Mouse (Mus musculus) left cerebral cortex, adult 11 months (tissue): ENCODE data around the gene Mageb18.
"Not testable (repeated sequence)": the region's sequence is repeated elsewhere in the genome, so short reads cannot be mapped to it uniquely, and the experiment has no call there.

Source experiments
- DNase-seq: peaks from one replicate; pipeline ENCODE4 v3.0.0; 2022; ENCODE audit warnings: low spot score

The Mageb18 gene

GRCm38 (mm10) chrX:92599472-92599871 is at the start of gene Mageb18:
Gene Mageb18 (minus strand): TSS chrX:92599572.
- no peak for DNase-seq

GRCm38 (mm10) chrX:92612788-92613187 is 13.4 kb upstream of the Mageb18 start:
- DNase-seq, result no peak

GRCm38 (mm10) chrX:92610466-92610865 is 11.1 kb upstream of the Mageb18 start:
- no peak for DNase-seq

DNA sequence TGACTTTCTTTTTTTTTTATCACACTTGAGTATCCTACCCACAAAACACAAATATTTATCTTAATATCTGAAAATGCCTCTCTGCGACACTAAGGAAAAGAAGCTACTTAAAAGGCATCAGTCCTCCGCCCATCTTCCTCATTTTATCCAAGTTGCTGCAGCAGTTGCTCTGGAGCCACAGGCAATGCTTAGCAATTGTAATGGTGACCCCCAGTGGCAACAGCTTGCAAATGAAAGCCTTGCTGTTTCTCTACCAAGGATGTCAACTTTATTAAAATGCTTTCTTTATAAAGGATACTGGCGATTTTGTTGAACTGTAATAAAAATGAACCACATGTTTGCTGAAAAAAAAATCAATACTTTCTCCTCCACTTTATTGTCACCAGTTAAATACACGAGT is 2.0 kb downstream of the Mageb18 start:
- no peak for DNase-seq

DNA sequence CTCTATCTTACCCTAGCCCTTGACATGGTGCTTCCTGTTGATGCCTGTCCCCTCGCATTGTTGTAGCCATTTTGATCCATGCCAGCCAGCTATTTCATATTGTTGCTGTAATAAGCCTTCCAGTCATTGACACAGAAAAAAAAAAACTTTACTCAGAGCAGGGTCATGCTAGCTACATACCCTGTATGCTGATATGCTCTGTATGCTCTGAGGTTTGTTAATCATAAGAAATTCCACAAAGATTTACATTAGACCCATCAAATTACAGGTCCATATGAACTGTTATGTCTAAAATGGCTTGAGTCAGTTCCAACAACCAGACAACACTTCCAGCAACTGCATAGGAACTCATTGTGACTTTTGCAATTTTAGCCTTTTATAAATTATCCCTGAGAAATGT is 71.5 kb downstream of the Mageb18 start:
- DNase-seq, result no peak

DNA sequence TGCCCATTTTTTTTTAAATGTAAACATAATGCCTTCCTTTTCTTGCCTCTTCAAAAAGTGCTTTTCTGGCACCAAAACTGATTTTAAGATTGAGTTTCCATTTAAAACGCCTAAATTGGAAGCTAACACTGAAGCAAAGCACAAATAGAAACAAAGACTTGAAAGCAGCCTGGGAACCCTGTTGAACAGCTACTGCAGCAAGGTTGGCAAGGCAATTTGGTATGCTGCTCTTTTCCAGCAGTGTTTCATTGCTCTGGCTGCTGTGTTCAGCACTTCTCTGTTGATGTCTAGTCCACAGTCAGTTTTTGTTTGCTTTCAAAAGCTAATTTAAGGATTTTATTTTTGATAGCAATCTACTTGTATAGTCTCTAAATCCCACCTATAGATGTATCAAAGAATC is 101.1 kb downstream of the Mageb18 start:
- no peak for DNase-seq

- DNase-seq, result not testable (repeated sequence)
These were observed 109.7 kb downstream of the Mageb18 start, which contains the start of gene Gm5941 for GRCm38 (mm10) chrX:92489649-92490048. Gene Gm5941 (plus strand): TSS chrX:92489949.

GRCm38 (mm10) chrX:92464773-92465172 is 134.6 kb downstream of the Mageb18 start:
- DNase-seq, result no peak

DNA sequence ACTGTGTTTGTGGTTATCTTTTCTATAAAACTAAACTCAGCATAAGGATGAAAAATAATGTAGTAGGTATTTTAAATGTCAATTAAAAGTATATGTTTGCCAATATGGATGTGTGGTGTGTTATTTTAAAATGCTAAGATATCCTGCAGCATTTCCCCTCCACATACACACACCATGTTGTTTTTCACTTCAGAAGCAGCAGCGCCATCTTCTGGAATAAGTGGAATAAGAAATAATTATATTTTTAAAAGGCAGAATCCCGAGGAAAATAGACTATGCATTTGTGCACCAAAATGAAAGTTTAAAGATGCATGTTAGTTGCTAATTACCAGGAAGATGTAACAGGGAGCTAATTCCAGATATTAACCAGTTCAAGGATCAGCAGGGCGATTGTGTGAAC is 138.9 kb downstream of the Mageb18 start:
- DNase-seq, result no peak

DNA sequence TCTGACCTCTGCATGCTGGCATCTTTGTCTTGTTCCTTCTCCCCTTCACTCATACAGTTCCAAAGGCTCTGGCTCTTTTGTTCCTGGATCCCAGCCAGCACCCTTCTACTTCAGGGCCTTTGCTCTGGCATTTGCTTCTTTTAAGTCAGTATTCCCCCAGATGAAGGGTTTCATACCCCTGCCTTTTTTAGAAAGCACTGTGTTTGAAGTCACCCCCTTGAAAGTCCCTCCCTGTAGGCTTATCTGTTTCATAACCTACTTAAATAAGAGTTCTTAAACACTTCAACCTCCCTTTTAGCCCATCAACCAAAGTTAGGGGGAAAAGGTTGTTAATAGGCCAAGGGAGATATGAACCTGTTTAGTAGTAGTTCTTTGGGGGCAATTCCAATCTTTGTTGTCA is 212.0 kb downstream of the Mageb18 start:
- no peak for DNase-seq

GRCm38 (mm10) chrX:92342924-92343323 is 256.4 kb downstream of the Mageb18 start:
- no peak for DNase-seq

DNA sequence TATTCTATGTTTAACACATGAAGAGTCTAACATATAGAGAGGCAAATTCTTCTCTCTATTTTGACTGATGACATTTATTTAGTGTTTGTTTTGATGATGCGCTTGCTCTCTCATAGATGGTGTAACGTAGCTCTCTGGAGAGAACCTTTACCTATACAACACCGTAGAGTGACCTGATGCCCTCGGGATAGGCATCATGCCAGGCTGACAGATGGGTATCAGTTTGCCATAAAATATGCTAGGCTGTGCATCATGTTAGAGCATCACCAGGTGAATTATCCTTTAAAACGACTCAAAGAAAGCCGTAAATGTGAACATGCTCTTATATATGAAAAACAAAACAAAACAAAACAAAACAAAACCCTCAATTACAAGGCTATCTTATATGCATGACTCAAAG is 258.5 kb downstream of the Mageb18 start:
- no peak for DNase-seq

DNA sequence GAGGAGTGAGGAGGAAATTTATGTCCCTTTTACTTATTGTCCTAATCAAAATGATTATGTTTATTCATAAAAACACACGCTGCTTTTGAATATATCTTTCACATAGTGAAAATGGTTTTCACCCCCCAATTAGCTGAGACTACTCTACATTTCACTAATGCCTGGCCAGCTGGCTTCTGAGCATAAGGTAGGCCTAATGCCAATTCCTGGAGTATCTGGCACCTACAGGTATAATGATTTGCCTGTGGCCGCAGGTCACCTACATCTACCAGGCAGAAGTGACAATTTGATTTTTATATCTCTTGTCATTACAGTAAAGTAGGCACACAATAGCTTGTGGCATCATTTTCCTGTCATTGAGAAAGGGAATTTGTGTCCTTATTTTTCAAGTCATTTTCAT is 259.8 kb downstream of the Mageb18 start:
- DNase-seq, result no peak

DNA sequence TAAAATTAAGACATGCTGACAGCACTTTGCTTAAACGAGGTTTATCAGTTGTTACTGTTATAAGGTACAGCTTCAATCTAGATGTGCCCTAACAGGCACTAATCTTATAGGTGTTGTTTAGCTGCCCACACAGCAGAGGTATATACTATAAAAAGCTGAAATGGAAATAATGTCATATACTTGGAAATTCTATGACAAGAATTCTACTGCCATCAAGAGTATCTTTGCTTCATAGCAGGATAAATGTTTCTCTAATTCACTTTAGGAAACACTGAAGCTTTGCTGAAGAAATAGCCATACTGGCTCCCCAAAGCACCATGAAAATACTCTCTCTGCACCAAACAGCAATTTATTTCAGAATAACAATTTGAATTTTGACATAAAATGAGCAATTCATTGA is 265.9 kb downstream of the Mageb18 start:
- peak; percentile 0 for DNase-seq

DNA sequence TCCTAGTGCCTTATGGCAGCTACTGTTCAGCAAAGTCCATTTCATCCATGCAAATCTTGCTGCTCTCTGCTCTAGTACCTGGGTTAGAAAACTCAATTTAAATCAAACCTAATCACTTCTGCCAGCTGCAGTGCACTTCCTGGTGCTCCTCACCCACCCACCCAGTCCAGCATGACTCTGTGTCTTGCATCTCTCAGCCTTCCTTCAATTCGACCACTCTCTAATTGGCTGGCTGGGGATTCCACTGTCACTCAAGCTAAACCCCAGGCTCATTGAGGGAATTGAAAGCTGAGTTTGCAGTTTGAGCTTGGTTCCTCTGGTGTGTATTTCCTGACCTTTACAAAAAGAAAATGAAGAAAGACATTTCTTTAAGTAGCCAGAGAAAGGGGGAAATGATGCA is 275.8 kb downstream of the Mageb18 start:
- no peak for DNase-seq

GRCm38 (mm10) chrX:92280619-92281018 is 318.8 kb downstream of the Mageb18 start:
- DNase-seq, result no peak
